Mouse (Mus musculus) olfactory bulb, adult 2 months (tissue): ENCODE data around the gene Grid2.

ENCODE experiments used
- CTCF ChIP-seq: fragments of 200-500 bp; IDR thresholded peaks from 2 replicates; pipeline ENCODE4 v1.5.1; 2012; ENCODE audit warnings: low read depth, mild to moderate bottlenecking, low read length, moderate library complexity; ENCODE audit not compliant: insufficient read depth
- POLR2A ChIP-seq: fragments of 200-500 bp; IDR thresholded peaks from 2 replicates; pipeline ENCODE4 v1.6.1; 2012; ENCODE audit warnings: mild to moderate bottlenecking, low read depth, low read length, moderate library complexity; ENCODE audit not compliant: insufficient read depth

GRCm38 (mm10) chr6:64450770-64451169 lies 1195.1 kb downstream of the Grid2 start:
- no peak for TF ChIP-seq CTCF
- TF ChIP-seq POLR2A, result no peak
